Mouse (Mus musculus): Measurements from ENCODE around the gene Trmt10a. TPM values are rescaled to one million over a fixed set of nuclear protein-coding genes. Genes with fewer than 3 reads are reported as not detected.

Gene Trmt10a
- 19.7 and 20.1 TPM in 2 replicates for polyA plus RNA-seq (2016; fragmentation: Nextera tagmentation; extraction: Ambion mirVana)

- peak; percentile 98 for DNase-seq (ENCODE audit: extremely low spot score, low spot score)
- Histone ChIP-seq H3K4me3 (peak within 1 kb of the TSS; percentile 73), H3K4me1 (peaks cover 7% of the 10 kb centered on the region), H3K27ac (peak within 1 kb of the TSS; percentile 98), H3K36me3 (replicated peaks) (peaks cover 10% of the 10 kb centered on the region), H3K9me3 (no peaks in the 10 kb centered on the region), H3K27me3 (ENCODE audit: poor library complexity, severe bottlenecking) (no peaks in the 10 kb centered on the region)
- WGBS, result under 1% methylated on average over 70 of the region's 70 CpGs
Observed at GRCm38 (mm10) chr3:138143315-138144059, at the start of gene Trmt10a. Gene Trmt10a, plus strand, starts transcription at chr3:138143448.

GRCm38 (mm10) chr3:138095301-138095700, 47.9 kb upstream of the Trmt10a start:
- no peaks in the 10 kb centered on the region for H3K9me3 ChIP-seq
- H3K4me3 ChIP-seq, result no peak overlapping the region
- WGBS, result 87% methylated on average over 3 of the region's 3 CpGs
- H3K27ac ChIP-seq, result no peak overlapping the region
- DNase-seq (ENCODE audit: extremely low spot score, low spot score), result no peak
- H3K4me1 ChIP-seq, result no peaks in the 10 kb centered on the region
- peaks cover 5% of the 10 kb centered on the region; the same call in 1 of the 2 replicates for H3K36me3 ChIP-seq (replicated peaks)
- H3K27me3 ChIP-seq (ENCODE audit: poor library complexity, severe bottlenecking), result no peaks in the 10 kb centered on the region

GRCm38 (mm10) chr3:138095718-138096117, 47.5 kb upstream of the Trmt10a start:
- no peak overlapping the region for H3K4me3 ChIP-seq
- no peak overlapping the region for H3K27ac ChIP-seq
- 87% methylated on average over 10 of the region's 10 CpGs for WGBS
- DNase-seq (ENCODE audit: extremely low spot score, low spot score), result no peak
- H3K9me3 ChIP-seq, result no peaks in the 10 kb centered on the region
- no peaks in the 10 kb centered on the region for H3K27me3 ChIP-seq (ENCODE audit: poor library complexity, severe bottlenecking)
- peaks cover 5% of the 10 kb centered on the region; the same call in 1 of the 2 replicates for H3K36me3 ChIP-seq (replicated peaks)
- no peaks in the 10 kb centered on the region for H3K4me1 ChIP-seq

GRCm38 (mm10) chr3:138096263-138097028, 46.8 kb upstream of the Trmt10a start:
- H3K9me3 ChIP-seq, result no peaks in the 10 kb centered on the region
- no peaks in the 10 kb centered on the region for H3K27me3 ChIP-seq (ENCODE audit: poor library complexity, severe bottlenecking)
- H3K27ac ChIP-seq, result no peak overlapping the region
- no peaks in the 10 kb centered on the region for H3K4me1 ChIP-seq
- peaks cover 5% of the 10 kb centered on the region; the same call in 1 of the 2 replicates for H3K36me3 ChIP-seq (replicated peaks)
- no peak for DNase-seq (ENCODE audit: extremely low spot score, low spot score)
- H3K4me3 ChIP-seq, result no peak overlapping the region
- WGBS, result 91% methylated on average over 19 of the region's 19 CpGs

GRCm38 (mm10) chr3:138097718-138098117, 45.5 kb upstream of the Trmt10a start:
- H3K36me3 ChIP-seq (replicated peaks), result peaks cover 5% of the 10 kb centered on the region; the same call in 1 of the 2 replicates

GRCm38 (mm10) chr3:138101936-138102335, 41.3 kb upstream of the Trmt10a start:
- Histone ChIP-seq H3K4me1 (no peaks in the 10 kb centered on the region), H3K27ac (no peak overlapping the region), H3K36me3 (replicated peaks) (no peaks in the 10 kb centered on the region), H3K4me3 (no peak overlapping the region), H3K27me3 (ENCODE audit: poor library complexity, severe bottlenecking) (no peaks in the 10 kb centered on the region), H3K9me3 (no peaks in the 10 kb centered on the region)
- 90% methylated on average over 4 of the region's 4 CpGs for WGBS
- no peak for DNase-seq (ENCODE audit: extremely low spot score, low spot score)

More at GRCm38 (mm10) chr3:138097718-138098117, 45.5 kb upstream of the Trmt10a start:
- no peaks in the 10 kb centered on the region for H3K4me1 ChIP-seq
- no peak overlapping the region for H3K4me3 ChIP-seq
- no peak for DNase-seq (ENCODE audit: extremely low spot score, low spot score)
- WGBS, result 91% methylated on average over 1 of the region's 1 CpGs
- H3K27ac ChIP-seq, result no peak overlapping the region
- no peaks in the 10 kb centered on the region for H3K9me3 ChIP-seq
- no peaks in the 10 kb centered on the region for H3K27me3 ChIP-seq (ENCODE audit: poor library complexity, severe bottlenecking)

- WGBS, result 93% methylated on average over 4 of the region's 4 CpGs
- Histone ChIP-seq H3K9me3 (no peaks in the 10 kb centered on the region), H3K4me1 (no peaks in the 10 kb centered on the region), H3K4me3 (no peak overlapping the region), H3K27me3 (ENCODE audit: poor library complexity, severe bottlenecking) (no peaks in the 10 kb centered on the region), H3K27ac (no peak overlapping the region), H3K36me3 (replicated peaks) (no peaks in the 10 kb centered on the region)
- DNase-seq (ENCODE audit: extremely low spot score, low spot score), result no peak
Observed at GRCm38 (mm10) chr3:138103690-138104089, 39.6 kb upstream of the Trmt10a start.

GRCm38 (mm10) chr3:138105056-138105455, 38.2 kb upstream of the Trmt10a start:
- 79% methylated on average over 5 of the region's 5 CpGs for WGBS
- no peak overlapping the region for H3K27ac ChIP-seq

GRCm38 (mm10) chr3:138106887-138107286, 36.4 kb upstream of the Trmt10a start:
- WGBS, result 96% methylated on average over 10 of the region's 10 CpGs
- Histone ChIP-seq H3K4me3 (no peak overlapping the region), H3K9me3 (no peaks in the 10 kb centered on the region), H3K36me3 (replicated peaks) (no peaks in the 10 kb centered on the region), H3K27me3 (ENCODE audit: poor library complexity, severe bottlenecking) (no peaks in the 10 kb centered on the region), H3K27ac (no peak overlapping the region), H3K4me1 (no peaks in the 10 kb centered on the region)
- DNase-seq (ENCODE audit: extremely low spot score, low spot score), result no peak

More at GRCm38 (mm10) chr3:138105056-138105455, 38.2 kb upstream of the Trmt10a start:
- Histone ChIP-seq H3K36me3 (replicated peaks) (no peaks in the 10 kb centered on the region), H3K4me1 (no peaks in the 10 kb centered on the region), H3K4me3 (no peak overlapping the region), H3K9me3 (no peaks in the 10 kb centered on the region), H3K27me3 (ENCODE audit: poor library complexity, severe bottlenecking) (no peaks in the 10 kb centered on the region)
- no peak for DNase-seq (ENCODE audit: extremely low spot score, low spot score)

- no peaks in the 10 kb centered on the region for H3K36me3 ChIP-seq (replicated peaks)
- no peak for DNase-seq (ENCODE audit: extremely low spot score, low spot score)
- no peaks in the 10 kb centered on the region for H3K4me1 ChIP-seq
- no peak overlapping the region for H3K4me3 ChIP-seq
- H3K27me3 ChIP-seq (ENCODE audit: poor library complexity, severe bottlenecking), result no peaks in the 10 kb centered on the region
- H3K27ac ChIP-seq, result no peak overlapping the region
- H3K9me3 ChIP-seq, result no peaks in the 10 kb centered on the region
- WGBS, result 94% methylated on average over 19 of the region's 19 CpGs
Observed at GRCm38 (mm10) chr3:138110910-138111782, 32.1 kb upstream of the Trmt10a start.

- DNase-seq (ENCODE audit: extremely low spot score, low spot score), result no peak
- H3K27ac ChIP-seq, result no peak overlapping the region
- H3K36me3 ChIP-seq (replicated peaks), result no peaks in the 10 kb centered on the region
- no peaks in the 10 kb centered on the region for H3K9me3 ChIP-seq
- 90% methylated on average over 17 of the region's 17 CpGs for WGBS
- no peaks in the 10 kb centered on the region for H3K4me1 ChIP-seq
- H3K4me3 ChIP-seq, result no peak overlapping the region
- no peaks in the 10 kb centered on the region for H3K27me3 ChIP-seq (ENCODE audit: poor library complexity, severe bottlenecking)
Observed at GRCm38 (mm10) chr3:138114106-138114505, 29.1 kb upstream of the Trmt10a start.

- no peak overlapping the region for H3K4me3 ChIP-seq
- WGBS, result 92% methylated on average over 4 of the region's 4 CpGs
- no peaks in the 10 kb centered on the region for H3K4me1 ChIP-seq
- DNase-seq (ENCODE audit: extremely low spot score, low spot score), result no peak
- H3K27ac ChIP-seq, result no peak overlapping the region
- no peaks in the 10 kb centered on the region for H3K9me3 ChIP-seq
- H3K36me3 ChIP-seq (replicated peaks), result no peaks in the 10 kb centered on the region
- H3K27me3 ChIP-seq (ENCODE audit: poor library complexity, severe bottlenecking), result no peaks in the 10 kb centered on the region
Observed at GRCm38 (mm10) chr3:138116871-138117270, 26.4 kb upstream of the Trmt10a start.

Measured in forebrain, embryonic 10.5 days (tissue).